Mouse (Mus musculus) ovary, postnatal 14 days (tissue): ENCODE data around the gene Strip2.
A peak's percentile ranks its signal among the peaks of the same experiment; 100 is the strongest.

Source experiments
- DNase-seq: peaks from one replicate; pipeline ENCODE4 v3.0.0; 2022; ENCODE audit warnings: low spot score

The Strip2 gene

GRCm38 (mm10) chr6:29916530-29917382 is at the start of gene Strip2:
Strip2 (plus strand) TSS chr6:29917012.
- peak; percentile 86 for DNase-seq

DNA sequence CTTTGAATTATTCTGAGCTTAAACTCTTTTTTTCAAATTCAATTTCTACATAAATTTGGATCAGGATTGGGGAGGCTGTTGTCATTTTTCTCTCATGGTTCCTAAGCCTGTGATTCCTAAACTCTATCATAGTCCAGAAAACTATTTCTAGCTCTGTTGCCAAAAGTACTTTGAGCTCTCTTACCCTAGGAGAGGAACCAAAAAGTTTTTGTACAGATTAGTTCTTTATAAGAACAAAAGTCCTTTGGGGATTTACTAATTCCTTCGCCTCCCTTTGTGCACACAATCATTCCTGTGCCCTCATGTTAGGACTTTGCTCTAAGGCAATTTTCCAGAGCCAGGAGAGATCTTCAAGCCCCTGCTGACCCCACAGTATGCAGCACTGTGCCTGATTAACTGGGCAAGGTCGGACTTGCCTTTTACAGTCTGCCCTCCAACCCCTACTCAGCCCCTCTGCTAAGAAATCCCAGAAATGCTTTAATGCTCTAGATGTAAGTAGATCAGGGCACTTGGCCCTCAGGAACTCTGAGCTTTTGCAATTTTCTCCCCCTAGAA is 48.4 kb upstream of the Strip2 start:
- no peak for DNase-seq

DNA sequence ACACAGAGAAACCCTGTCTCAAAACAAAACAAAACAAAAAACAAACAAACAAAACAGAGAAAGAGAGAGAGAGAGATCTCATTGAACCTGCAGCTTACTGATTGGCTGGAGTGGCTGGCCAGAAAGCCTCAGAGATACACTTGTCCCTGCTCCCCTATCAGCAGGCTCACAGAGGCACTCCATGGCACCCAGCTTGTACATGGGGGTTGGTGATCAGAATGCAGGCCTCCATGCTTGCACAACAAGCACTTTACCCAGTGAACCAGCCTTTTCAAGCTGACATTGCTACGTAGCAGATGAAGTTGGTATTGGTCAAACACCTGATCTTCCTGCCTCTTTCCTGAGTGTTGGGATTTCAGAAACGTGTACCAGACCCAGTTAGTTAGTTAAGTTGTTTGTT is 43.2 kb upstream of the Strip2 start:
- DNase-seq, result no peak

DNA sequence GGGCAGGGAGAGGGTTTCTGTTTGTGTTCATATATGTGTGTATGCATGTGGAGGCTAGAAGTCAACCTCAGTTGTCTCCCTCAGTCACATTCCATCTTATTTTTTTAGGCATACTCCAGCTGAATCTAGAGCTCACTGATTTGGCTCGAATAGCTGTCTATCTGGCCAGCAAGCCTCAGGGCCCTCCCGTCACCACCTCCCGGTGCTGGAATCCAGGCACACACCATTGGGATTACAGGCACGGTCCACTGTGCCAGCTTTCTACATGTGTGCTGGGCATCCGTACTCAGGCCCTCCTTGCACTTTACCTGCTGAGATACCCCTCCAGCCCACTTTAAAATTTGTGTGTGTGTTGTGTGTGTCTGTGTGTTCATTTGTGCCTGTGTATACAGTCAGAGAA is 41.2 kb upstream of the Strip2 start:
- no peak for DNase-seq

DNA sequence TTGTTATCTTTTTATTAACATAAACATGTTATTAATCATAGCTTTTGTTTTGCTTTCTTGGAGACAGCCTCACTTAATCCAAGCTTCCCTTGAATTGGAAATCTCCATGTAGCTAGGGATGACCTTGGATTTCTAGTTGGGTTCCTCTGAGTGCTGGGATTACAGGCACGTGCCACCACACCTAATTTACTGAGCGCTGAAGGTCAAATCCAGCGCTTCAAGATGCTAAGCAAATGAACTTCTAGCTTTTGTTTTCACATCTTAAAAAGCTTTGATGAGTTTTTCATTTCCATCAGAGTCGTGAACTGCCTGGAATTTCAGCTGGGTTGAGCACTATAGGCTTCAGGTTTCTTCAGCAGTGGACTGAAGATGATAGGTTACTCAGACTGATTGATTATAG is 40.0 kb upstream of the Strip2 start:
- no peak for DNase-seq

DNA sequence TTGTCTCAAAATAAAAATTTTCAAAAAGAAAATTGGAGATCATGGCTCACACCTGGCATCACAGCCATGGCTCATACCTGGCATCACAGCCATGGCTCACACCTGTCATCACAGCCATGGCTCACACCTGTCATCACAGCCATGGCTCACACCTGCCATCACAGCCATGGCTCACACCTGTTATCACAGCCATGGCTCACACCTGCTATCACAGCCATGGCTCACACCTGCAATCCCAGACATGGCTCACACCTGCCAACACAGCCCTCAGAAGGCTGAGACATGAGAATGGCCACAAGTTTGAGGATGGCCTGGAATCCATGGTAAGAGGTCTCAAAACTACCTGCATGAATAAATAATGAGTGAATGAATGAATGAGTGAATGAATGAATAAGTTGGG is 37.2 kb upstream of the Strip2 start:
- no peak for DNase-seq

DNA sequence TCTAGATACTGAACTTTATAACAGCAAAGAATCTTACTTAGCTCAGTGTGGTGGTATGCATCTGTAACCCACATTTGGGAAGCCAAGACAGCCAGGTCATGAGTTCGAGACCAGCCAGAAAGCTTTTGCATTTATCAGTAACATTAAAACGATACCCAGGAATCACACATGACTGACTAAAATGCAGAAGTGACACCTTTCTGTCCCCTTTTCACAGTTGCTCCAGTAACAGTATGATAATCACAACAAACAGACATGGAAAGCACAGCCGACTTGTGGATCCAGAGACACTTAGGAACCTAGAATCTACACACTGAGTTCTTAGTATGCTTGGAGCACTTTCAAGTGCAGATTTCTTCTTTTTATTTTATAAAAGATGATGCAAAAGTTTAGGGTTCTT is 36.0 kb upstream of the Strip2 start:
- no peak for DNase-seq

- no peak for DNase-seq
Observed at GRCm38 (mm10) chr6:29881936-29882335, 34.9 kb upstream of the Strip2 start.

GRCm38 (mm10) chr6:29882870-29883269 is 33.9 kb upstream of the Strip2 start:
- DNase-seq, result no peak

- DNase-seq, result no peak
Observed at GRCm38 (mm10) chr6:29891151-29891550, 25.7 kb upstream of the Strip2 start.

- DNase-seq, result no peak
Observed at GRCm38 (mm10) chr6:29896976-29897375, 19.8 kb upstream of the Strip2 start.

GRCm38 (mm10) chr6:29901450-29901849 is 15.4 kb upstream of the Strip2 start:
- no peak for DNase-seq

- no peak for DNase-seq
Observed at GRCm38 (mm10) chr6:29902256-29902655, 14.6 kb upstream of the Strip2 start.

- DNase-seq, result no peak
Observed at GRCm38 (mm10) chr6:29903343-29903914, 13.4 kb upstream of the Strip2 start.

DNA sequence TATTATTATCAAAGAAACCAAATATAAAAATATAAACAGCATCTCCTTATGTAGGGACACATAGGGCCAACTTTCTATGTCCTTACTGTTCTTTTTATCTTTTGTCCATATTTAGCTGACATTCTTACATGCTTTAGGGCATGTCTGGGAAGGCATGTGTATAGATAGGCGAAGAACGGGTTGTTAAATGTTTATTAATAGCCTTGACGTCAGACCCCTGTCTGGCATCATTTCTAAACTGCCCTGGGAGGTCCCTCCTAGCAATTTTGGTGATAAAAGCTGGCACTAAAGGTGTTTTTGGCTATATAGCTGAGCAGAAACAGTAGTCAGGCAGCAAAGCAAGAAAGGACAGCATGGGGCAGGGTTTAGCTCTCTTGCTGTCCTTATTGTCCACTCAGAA is 12.5 kb upstream of the Strip2 start:
- no peak for DNase-seq

- DNase-seq, result no peak
Observed at GRCm38 (mm10) chr6:29910631-29911030, 6.2 kb upstream of the Strip2 start.

DNA sequence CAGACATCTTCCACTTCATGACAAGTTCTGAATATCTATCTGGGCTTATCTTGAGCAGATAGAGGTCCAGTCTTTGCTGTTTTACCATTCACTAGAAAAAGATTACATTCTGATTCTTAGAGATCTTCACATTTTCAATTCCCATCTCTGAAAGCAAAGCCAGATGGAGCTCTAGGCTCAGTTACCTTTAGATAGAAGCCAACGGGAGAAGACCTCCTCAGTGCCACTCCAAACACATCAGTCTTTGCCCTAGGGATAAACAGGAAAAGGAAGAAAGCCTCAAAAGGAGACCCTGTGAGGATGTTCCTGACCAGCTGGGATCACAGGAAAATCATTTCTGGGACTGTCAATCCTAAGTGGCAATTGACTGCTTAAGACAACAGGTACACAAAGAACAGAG is 3.1 kb upstream of the Strip2 start:
- no peak for DNase-seq

GRCm38 (mm10) chr6:29914136-29914535 is 2.7 kb upstream of the Strip2 start:
- no peak for DNase-seq

DNA sequence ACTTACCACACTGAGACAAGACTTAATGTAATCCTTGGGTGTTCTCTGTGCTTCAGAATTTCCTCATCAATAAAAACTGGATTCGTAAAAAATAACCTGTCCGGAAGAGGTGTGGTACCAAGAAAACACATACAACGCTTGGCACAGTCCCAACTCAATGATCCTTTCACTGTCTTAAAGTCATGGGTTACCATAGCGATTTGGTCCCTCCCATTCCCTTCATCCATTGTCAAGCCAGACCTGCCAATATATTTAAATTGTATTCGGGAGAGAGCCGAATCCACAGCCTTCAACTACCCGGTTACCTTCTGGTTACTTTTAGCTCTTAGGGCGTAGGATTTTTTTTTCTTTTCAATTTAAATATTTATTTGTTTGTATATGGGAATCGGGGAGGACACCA is 976 bp upstream of the Strip2 start:
- DNase-seq, result no peak

GRCm38 (mm10) chr6:29917383-29917720 is 540 bp downstream of the Strip2 start:
- DNase-seq, result no peak

DNA sequence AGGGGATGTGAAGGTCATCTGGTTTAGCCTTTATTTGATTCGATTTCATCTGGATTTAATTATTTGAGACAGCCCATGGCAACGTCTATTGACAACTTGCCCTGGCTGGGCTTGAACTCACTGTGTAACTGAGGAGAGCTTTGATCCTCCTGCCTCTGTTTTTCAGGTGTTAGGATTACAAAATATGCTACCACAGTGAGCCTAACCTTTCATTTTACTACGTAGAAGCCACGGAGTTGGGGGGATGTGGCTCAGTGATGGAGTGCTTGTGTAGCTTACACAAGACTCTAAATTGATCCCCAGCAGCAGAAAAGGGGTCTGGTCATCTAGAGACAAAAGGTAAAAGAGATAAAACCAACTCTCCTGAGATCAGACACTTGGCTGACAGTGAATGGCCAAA is 1.1 kb downstream of the Strip2 start:
- DNase-seq, result no peak

DNA sequence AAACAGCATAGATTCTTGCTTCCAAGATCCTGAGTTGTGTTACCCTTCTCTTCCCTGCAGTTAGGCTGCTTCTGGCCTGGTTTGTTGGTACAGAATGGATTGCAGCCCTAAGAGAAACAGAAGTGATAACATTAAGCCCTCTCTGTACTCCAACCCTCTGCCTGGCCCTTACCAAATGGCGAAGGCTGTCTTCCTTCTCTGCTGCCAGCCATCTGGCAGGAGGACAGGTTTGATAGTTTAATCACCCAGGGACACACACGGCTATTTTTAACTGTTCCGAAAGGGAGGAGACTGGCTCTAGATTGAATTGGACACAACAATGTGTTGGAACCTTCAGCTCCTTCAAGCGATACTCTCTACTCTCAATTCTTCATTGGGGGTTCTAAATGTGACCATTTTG is 6.7 kb downstream of the Strip2 start:
- no peak for DNase-seq

GRCm38 (mm10) chr6:29925594-29926219 is 8.9 kb downstream of the Strip2 start:
- no peak for DNase-seq
